Mouse (Mus musculus): Measurements from ENCODE around the gene Pik3r2. TPM values are rescaled to one million over a fixed set of nuclear protein-coding genes. Genes with fewer than 3 reads are reported as not detected.
A peak's percentile ranks its signal among the peaks of the same experiment; 100 is the strongest.
"Not testable (repeated sequence)": the region's sequence is repeated elsewhere in the genome, so short reads cannot be mapped to it uniquely, and the experiment has no call there.

The Pik3r2 gene
- total RNA-seq (2021) = 100 to 1,000 TPM; 173 TPM

DNA sequence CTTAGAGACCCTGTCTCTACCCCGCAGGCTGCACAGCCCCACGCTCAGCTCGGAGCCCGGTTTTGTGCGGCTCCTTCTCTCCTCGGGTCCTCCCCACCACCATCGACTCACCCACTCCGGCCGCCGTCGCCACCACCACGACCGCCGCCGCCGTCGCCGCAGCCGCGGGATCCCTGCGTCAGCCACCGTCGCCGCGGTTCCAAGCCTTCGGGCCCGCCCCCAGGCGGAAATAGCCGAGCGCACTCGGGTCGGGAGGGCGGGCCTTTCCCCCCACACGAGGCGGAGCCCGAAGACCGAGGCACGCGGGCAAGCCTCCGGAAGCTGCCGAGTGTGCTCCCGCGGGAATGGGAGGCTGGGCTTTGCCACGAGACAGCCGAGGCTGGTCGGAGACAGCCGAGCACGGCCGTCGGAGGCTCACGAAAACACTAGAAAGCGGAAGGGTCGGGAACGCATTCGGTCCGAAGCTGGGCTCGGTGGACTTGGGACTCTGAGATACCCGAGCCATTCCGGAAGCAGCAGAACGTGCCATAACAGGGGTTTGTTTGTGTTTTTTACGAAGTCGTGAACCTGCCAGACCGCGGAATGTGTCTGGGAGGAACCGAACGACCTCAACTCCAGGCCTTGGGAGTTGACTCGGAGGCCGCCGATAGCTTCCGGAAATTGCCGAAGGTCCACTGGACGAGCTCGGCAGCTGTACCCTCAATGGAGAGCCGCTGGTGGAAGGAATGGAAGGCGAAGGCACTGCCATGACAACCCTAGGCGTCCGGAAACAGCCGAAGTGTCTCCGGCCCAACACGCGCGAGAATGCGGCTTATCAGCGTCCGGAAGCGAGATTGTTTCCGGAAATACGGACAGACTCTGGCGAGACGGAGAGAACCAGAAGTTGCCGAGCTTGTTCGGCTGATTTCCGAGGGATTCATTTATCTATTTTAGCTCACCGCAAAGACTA, at the start of gene Pik3r2:
Pik3r2 (minus strand) TSS at position 218 of the 949 bp plus-strand sequence.
- DNase-seq (ENCODE audit: extremely low spot score in 1 of 2, low spot score in 2 of 2) = peak; percentile 98 to 99
- intact Hi-C loops (cut with DNase I) = no loop called here

DNA sequence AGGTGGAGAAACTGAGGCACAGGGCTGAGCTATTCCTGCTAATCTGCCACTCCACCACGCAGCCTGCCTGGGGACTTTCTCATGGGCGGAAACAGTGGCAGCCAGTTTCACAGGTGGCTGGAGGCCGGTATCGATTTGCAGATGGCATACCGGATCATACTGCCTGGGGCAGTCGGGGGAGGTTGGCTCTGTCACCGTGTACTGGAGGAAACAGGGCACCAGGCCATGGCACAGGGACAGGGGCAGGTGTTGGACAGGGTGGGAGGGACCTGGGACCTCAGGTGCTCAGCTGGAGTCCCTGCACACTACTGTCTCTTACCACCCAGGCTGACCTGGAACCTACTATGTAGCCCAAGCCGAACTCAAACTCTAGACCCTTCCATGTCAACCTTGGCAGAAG, 49.3 kb upstream of the Pik3r2 start:
- intact Hi-C loops (cut with DNase I) = no loop called here
- DNase-seq (ENCODE audit: extremely low spot score in 1 of 2, low spot score in 2 of 2) = no peak

DNA sequence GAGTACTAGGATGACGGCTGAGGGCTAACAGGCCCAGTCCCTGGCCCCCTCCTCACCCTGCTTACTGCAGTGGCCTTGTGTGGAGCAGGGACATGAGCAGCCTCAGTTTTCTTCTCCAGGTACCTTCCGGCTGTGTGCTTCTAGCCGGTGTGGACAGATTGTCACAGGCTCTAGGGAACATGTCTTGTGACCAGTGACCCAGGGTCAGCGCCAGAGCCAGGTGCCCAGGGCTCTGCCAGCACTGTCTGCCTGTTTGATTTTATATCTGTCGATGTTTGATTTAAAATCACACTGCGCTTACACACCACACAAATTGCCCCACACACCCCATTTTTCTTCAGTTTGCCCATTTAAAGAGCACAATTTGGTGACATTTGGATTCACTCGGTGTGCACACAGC, 47.3 kb upstream of the Pik3r2 start:
- intact Hi-C loops (cut with DNase I) = loop anchor here (2.0 kb wide), 1 partner anchor 15 kb away; the partner anchor contains the start of gene Arrdc2
- DNase-seq (ENCODE audit: extremely low spot score in 1 of 2, low spot score in 2 of 2) = no peak

- not testable (repeated sequence) for DNase-seq (ENCODE audit: extremely low spot score in 1 of 2, low spot score in 2 of 2)
- intact Hi-C loops (cut with DNase I) = loop anchor here (2.0 kb wide), 1 partner anchor 16 kb away; the partner anchor contains the start of gene Arrdc2
Observed at GRCm38 (mm10) chr8:70822594-70822993, 46.1 kb upstream of the Pik3r2 start.

GRCm38 (mm10) chr8:70821992-70822391, 45.5 kb upstream of the Pik3r2 start:
- intact Hi-C loops (cut with DNase I) = loop anchor here (2.0 kb wide), 1 partner anchor 17 kb away; the partner anchor contains the start of gene Arrdc2
- peak in 1 of 2 experiments; percentile 46 for DNase-seq (ENCODE audit: extremely low spot score in 1 of 2, low spot score in 2 of 2)

- DNase-seq (ENCODE audit: extremely low spot score in 1 of 2, low spot score in 2 of 2) = peak in 1 of 2 experiments; percentile 67
- intact Hi-C loops (cut with DNase I) = no loop called here
Observed at GRCm38 (mm10) chr8:70821399-70821962, 45.0 kb upstream of the Pik3r2 start.

- intact Hi-C loops (cut with DNase I) = no loop called here
- DNase-seq (ENCODE audit: extremely low spot score in 1 of 2, low spot score in 2 of 2) = peak in 1 of 2 experiments; percentile 87
Observed at GRCm38 (mm10) chr8:70820101-70820935, 43.8 kb upstream of the Pik3r2 start.

GRCm38 (mm10) chr8:70816679-70817078, 40.2 kb upstream of the Pik3r2 start:
- intact Hi-C loops (cut with DNase I) = no loop called here
- peak in 1 of 2 experiments; percentile 63 for DNase-seq (ENCODE audit: extremely low spot score in 1 of 2, low spot score in 2 of 2)

- intact Hi-C loops (cut with DNase I) = no loop called here
- no peak for DNase-seq (ENCODE audit: extremely low spot score in 1 of 2, low spot score in 2 of 2)
Observed at GRCm38 (mm10) chr8:70812885-70813284, 36.4 kb upstream of the Pik3r2 start.

- no peak for DNase-seq (ENCODE audit: extremely low spot score in 1 of 2, low spot score in 2 of 2)
- intact Hi-C loops (cut with DNase I) = no loop called here
Observed at GRCm38 (mm10) chr8:70812055-70812454, 35.5 kb upstream of the Pik3r2 start.

- DNase-seq (ENCODE audit: extremely low spot score in 1 of 2, low spot score in 2 of 2) = peak in 1 of 2 experiments; percentile 41
- intact Hi-C loops (cut with DNase I) = no loop called here
Observed at GRCm38 (mm10) chr8:70810962-70811680, 34.6 kb upstream of the Pik3r2 start.

DNA sequence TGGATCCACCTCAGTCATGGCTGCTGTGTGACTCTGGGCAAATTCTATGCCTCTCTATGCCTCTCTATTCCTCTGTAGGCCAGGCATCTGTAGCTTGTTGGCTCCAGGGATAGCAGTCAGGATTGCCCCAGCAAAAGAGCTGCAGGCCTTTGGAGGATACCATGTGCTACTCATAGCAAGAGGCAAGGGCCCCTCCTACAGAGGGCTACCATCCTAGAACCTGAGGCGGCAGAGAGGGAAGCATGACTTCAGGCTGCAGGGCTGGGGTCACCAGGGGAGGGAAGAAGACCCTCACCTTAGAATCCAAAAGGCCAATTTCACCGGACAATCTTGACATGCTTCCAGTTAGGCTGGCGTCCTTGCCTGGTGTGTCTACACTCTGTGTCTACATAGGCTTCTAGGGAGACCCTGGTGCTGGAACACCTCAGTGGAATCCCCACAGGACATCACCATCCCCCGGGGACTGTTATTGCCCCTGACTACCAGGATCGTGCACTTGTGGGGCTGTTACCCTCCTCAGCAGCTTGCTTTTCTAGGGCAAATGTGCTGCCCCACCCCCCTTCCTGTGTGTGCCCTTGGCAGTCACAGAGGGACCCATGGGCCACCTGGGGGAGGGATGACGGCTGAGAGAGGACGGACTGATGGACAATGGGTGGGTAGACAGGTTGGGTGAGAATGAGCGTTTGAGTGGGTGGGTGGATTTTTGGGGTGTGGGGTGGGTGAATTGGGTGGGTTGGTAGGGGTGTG, 32.6 kb upstream of the Pik3r2 start:
- intact Hi-C loops (cut with DNase I) = no loop called here
- DNase-seq (ENCODE audit: extremely low spot score in 1 of 2, low spot score in 2 of 2) = peak in 1 of 2 experiments; percentile 26

- intact Hi-C loops (cut with DNase I) = no loop called here
- no peak for DNase-seq (ENCODE audit: extremely low spot score in 1 of 2, low spot score in 2 of 2)
Observed at GRCm38 (mm10) chr8:70808239-70808638, 31.7 kb upstream of the Pik3r2 start, which contains the start of gene Il12rb1. Il12rb1 (plus strand) TSS chr8:70808449.

DNA sequence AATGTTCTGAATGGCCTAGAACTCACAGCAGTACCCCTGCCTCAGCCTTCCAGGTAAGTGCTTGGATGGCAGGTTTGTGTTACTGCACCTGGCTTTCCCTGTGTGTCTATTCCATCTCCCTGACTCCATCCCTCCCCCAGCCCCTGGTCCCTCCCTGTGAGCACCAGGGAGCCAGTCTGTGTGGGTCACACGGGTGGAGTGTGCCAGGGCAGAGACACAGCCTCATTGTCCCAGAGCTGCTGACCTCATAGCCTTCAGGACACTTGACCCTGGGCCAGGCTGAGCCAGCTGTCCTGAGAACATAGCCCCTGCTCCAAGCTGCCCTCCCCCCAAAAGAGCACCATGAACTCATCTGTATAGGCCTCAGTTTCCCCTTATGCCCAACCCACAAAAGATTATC, 30.8 kb upstream of the Pik3r2 start:
- DNase-seq (ENCODE audit: extremely low spot score in 1 of 2, low spot score in 2 of 2) = peak in 1 of 2 experiments; percentile 29
- intact Hi-C loops (cut with DNase I) = no loop called here

GRCm38 (mm10) chr8:70806541-70806940, 30.0 kb upstream of the Pik3r2 start:
- intact Hi-C loops (cut with DNase I) = no loop called here
- DNase-seq (ENCODE audit: extremely low spot score in 1 of 2, low spot score in 2 of 2) = peak in 1 of 2 experiments; percentile 57

- intact Hi-C loops (cut with DNase I) = loop anchor here (5.0 kb wide), 1 partner anchor 33 kb away; the partner anchor contains the start of gene Arrdc2
- DNase-seq (ENCODE audit: extremely low spot score in 1 of 2, low spot score in 2 of 2) = peak; percentile 66 to 93
Observed at GRCm38 (mm10) chr8:70804481-70805206, 28.1 kb upstream of the Pik3r2 start, which contains the start of gene Mast3. Mast3 (minus strand) TSS chr8:70805054.
